Mouse (Mus musculus) frontal cortex, postnatal 36 days (tissue): ENCODE measurements around the gene Ccdc13.

Experiments used
- DNase-seq, 2 experiments: peaks; one replicate each; pipeline ENCODE4 v3.0.0; 2022; ENCODE audit warnings: low spot score in 2 of 2

Ccdc13 gene

GRCm38 (mm10) chr9:121838829-121839621 is at the start of gene Ccdc13:
Gene Ccdc13 (minus strand): TSS chr9:121839461.
- DNase-seq = peak; percentile 85 to 89

- no peak for DNase-seq
These were observed 42.8 kb upstream of the Ccdc13 start for GRCm38 (mm10) chr9:121882015-121882457.

GRCm38 (mm10) chr9:121881301-121881700 is 42.0 kb upstream of the Ccdc13 start:
- peak; percentile 40 to 60 for DNase-seq

- DNase-seq = peak; percentile 58 to 74
These were observed 41.6 kb upstream of the Ccdc13 start for GRCm38 (mm10) chr9:121880840-121881239.

- DNase-seq = peak; percentile 56 to 81
These were observed 37.9 kb upstream of the Ccdc13 start for GRCm38 (mm10) chr9:121877052-121877740.

- DNase-seq = no peak
These were observed 34.3 kb upstream of the Ccdc13 start for GRCm38 (mm10) chr9:121873578-121873977.

- no peak for DNase-seq
These were observed 32.9 kb upstream of the Ccdc13 start for GRCm38 (mm10) chr9:121872062-121872683.

GRCm38 (mm10) chr9:121869973-121870515 is 30.8 kb upstream of the Ccdc13 start:
- no peak for DNase-seq

- DNase-seq = no peak
These were observed 30.2 kb upstream of the Ccdc13 start for GRCm38 (mm10) chr9:121869432-121869831.

GRCm38 (mm10) chr9:121868236-121868635 is 29.0 kb upstream of the Ccdc13 start:
- DNase-seq = no peak

GRCm38 (mm10) chr9:121867632-121868031 is 28.4 kb upstream of the Ccdc13 start:
- no peak for DNase-seq

GRCm38 (mm10) chr9:121865425-121866008 is 26.3 kb upstream of the Ccdc13 start:
- DNase-seq = no peak

GRCm38 (mm10) chr9:121864837-121865236 is 25.6 kb upstream of the Ccdc13 start:
- DNase-seq = no peak

GRCm38 (mm10) chr9:121860921-121861320 is 21.7 kb upstream of the Ccdc13 start:
- DNase-seq = no peak

- DNase-seq = no peak
These were observed 20.1 kb upstream of the Ccdc13 start for GRCm38 (mm10) chr9:121859345-121859744.

GRCm38 (mm10) chr9:121858153-121858488 is 18.9 kb upstream of the Ccdc13 start, which contains the start of gene Higd1a:
Gene Higd1a (minus strand): TSS chr9:121858362.
- no peak for DNase-seq

GRCm38 (mm10) chr9:121857474-121858152 is 18.4 kb upstream of the Ccdc13 start:
- DNase-seq = peak; percentile 97 to 98

GRCm38 (mm10) chr9:121856649-121857416 is 17.6 kb upstream of the Ccdc13 start:
- DNase-seq = no peak

GRCm38 (mm10) chr9:121854246-121854645 is 15.0 kb upstream of the Ccdc13 start:
- DNase-seq = no peak

- no peak for DNase-seq
These were observed 8.6 kb upstream of the Ccdc13 start for GRCm38 (mm10) chr9:121847842-121848241.
